Mouse (Mus musculus) liver, embryonic 14.5 days (tissue): ENCODE results near the gene Zfp366.

ENCODE experiments used
- CTCF ChIP-seq: IDR thresholded peaks from 2 replicates; pipeline ENCODE4 v1.5.1; 2016; ENCODE audit warnings: antibody characterized with exemption, low read depth, control low read depth
- EP300 ChIP-seq: IDR thresholded peaks from 2 replicates; pipeline ENCODE4 v1.6.1; 2016; ENCODE audit warnings: antibody characterized with exemption, low read depth

- TF ChIP-seq CTCF (no peak), EP300 (no peak)
These were observed 49.3 kb downstream of the Zfp366 start for GRCm38 (mm10) chr13:99233956-99234355.
